Mouse (Mus musculus): Measurements from ENCODE around the gene Tmcc3. TPM values are rescaled to one million over a fixed set of nuclear protein-coding genes. Genes with fewer than 3 reads are reported as not detected.
A peak's percentile ranks its signal among the peaks of the same experiment; 100 is the strongest.

Gene Tmcc3
- polyA plus RNA-seq, 1 experiment = 20.7 TPM

DNA sequence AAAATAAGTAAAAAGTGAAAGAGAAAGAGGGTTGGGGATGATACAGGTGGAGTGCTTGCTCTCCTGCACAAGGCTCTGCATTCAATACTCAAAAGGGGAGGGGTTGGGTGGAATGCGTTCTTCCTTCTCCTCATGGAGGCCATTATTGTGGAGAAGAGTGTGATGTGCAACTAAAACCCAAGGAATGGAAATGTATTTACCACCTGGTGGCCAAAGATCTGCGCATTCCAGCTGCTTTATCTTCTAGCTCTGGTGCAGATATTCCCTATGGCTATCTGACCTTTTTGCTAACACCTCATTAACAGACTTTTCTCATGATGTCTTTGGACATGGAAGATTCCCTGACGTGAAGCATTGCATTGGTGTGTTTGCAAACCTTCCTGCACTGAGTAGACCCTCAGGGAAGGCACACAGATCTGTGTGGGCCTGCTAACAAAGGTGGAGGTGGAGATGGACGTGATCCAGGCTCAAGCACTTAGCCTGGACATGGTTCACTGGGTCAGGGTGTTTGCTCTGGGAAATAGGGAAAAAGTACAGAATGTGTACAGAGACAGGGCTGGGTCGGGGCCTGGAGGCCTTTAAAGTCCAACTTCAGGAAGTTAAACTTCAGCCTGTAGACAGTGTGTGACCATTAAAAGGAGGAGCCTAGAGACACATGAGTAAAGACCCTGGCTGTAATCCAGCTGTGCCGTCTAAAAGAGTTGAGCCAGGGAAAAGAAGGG lies 245.8 kb downstream of the Tmcc3 start:
- no peak overlapping the region for H3K4me3 ChIP-seq (ENCODE audit: insufficient read depth, low read depth, low read length)
- H3K27ac ChIP-seq (replicated peaks; ENCODE audit: low read depth, low read length) = peak overlapping the region; percentile 45
- H3K4me1 ChIP-seq (ENCODE audit: control insufficient read depth, insufficient read depth, insufficient read length, low read length) = peaks cover 22% of the 10 kb centered on the region

DNA sequence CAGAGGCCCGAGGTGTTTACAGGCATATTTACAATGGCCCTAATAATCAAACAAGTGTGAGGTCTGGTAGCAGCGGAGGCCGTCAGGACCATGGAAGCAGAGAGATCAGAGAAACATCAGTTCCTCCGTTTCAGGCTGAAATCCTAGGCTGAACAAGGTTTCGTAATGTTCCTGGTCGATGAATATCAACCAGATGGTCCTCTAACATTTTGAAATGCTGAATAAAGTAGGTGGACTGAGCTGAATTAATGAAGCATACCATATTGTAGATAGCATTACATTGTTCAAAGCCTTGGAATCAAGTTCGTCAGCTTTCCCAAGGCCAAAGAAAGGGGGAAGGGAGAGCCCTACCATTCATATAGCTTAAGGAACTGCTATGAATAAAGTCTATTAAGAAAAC lies 247.1 kb downstream of the Tmcc3 start:
- H3K4me1 ChIP-seq (ENCODE audit: control insufficient read depth, insufficient read depth, insufficient read length, low read length) = peaks cover 21% of the 10 kb centered on the region
- H3K4me3 ChIP-seq (ENCODE audit: insufficient read depth, low read depth, low read length) = no peak overlapping the region
- H3K27ac ChIP-seq (replicated peaks; ENCODE audit: low read depth, low read length) = no peak overlapping the region

- peak overlapping the region; percentile 17 for H3K27ac ChIP-seq (replicated peaks; ENCODE audit: low read depth, low read length)
- no peak overlapping the region for H3K4me3 ChIP-seq (ENCODE audit: insufficient read depth, low read depth, low read length)
- peaks cover 28% of the 10 kb centered on the region for H3K4me1 ChIP-seq (ENCODE audit: control insufficient read depth, insufficient read depth, insufficient read length, low read length)
These were observed 249.6 kb downstream of the Tmcc3 start for GRCm38 (mm10) chr10:94561351-94561750.

GRCm38 (mm10) chr10:94562188-94562587 lies 250.4 kb downstream of the Tmcc3 start:
- H3K4me3 ChIP-seq (ENCODE audit: insufficient read depth, low read depth, low read length) = no peak overlapping the region
- no peak overlapping the region; the same call in 1 of the 2 replicates for H3K27ac ChIP-seq (replicated peaks; ENCODE audit: low read depth, low read length)
- H3K4me1 ChIP-seq (ENCODE audit: control insufficient read depth, insufficient read depth, insufficient read length, low read length) = peaks cover 26% of the 10 kb centered on the region

DNA sequence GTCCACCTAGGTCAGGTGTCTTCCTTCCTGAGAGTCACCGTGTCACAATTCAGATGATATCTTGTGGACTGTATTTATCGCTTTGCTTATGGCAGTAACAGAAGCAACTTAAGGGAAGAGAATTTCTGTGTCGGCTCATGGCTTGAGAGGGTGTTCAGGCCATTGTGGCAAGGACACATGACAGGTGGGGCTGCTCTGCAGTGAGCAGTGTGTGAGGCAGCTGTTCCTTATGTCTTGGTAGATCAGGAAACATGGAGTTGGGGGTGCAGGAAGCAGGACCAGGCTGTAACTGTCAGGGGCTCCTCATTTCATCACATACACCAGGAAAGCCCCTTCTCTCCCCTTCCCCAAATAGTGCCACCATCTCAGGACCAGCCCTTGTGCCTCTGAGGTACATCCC lies 251.2 kb downstream of the Tmcc3 start:
- Histone ChIP-seq H3K27ac (replicated peaks; ENCODE audit: low read depth, low read length) (no peak overlapping the region), H3K4me1 (ENCODE audit: control insufficient read depth, insufficient read depth, insufficient read length, low read length) (peaks cover 23% of the 10 kb centered on the region), H3K4me3 (ENCODE audit: insufficient read depth, low read depth, low read length) (no peak overlapping the region)

GRCm38 (mm10) chr10:94565410-94566221 lies 253.9 kb downstream of the Tmcc3 start:
- peak overlapping the region; percentile 58 for H3K27ac ChIP-seq (replicated peaks; ENCODE audit: low read depth, low read length)
- peaks cover 37% of the 10 kb centered on the region for H3K4me1 ChIP-seq (ENCODE audit: control insufficient read depth, insufficient read depth, insufficient read length, low read length)
- no peak overlapping the region for H3K4me3 ChIP-seq (ENCODE audit: insufficient read depth, low read depth, low read length)

DNA sequence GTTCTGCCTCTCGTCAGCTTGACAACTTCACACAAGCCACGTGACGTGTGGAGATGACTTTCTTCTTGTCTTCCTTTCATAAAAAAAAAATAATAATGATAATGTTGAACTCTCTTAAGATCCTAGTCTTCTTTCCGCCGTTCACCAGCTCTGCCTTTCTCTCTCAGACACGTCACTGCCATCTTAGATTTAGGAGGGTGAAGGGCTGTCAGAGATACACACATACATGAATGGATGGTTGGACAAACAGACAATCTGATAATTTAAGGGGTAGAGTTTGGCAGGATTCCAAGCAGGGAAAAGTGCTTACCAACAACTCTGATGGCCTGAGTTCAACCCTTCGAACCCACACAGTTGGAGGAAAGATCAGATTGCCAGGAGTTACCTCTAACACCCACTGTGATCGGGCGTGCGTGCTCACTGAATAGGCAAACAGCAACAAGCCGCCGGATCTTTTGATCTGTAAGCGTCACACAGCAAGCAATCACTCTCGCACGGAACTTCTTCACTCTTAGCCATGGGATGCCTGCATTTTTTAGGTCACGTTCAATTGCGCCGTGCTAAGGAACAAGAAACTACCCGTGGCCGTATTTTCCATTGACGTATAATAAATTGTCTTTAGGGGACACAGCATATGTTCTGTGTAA lies 254.6 kb downstream of the Tmcc3 start:
- peak overlapping the region; percentile 46 for H3K27ac ChIP-seq (replicated peaks; ENCODE audit: low read depth, low read length)

GRCm38 (mm10) chr10:94567251-94567650 lies 255.5 kb downstream of the Tmcc3 start:
- H3K27ac ChIP-seq (replicated peaks; ENCODE audit: low read depth, low read length) = no peak overlapping the region

More for the DNA sequence above, 254.6 kb downstream of the Tmcc3 start:
- Histone ChIP-seq H3K4me3 (ENCODE audit: insufficient read depth, low read depth, low read length) (no peak overlapping the region), H3K4me1 (ENCODE audit: control insufficient read depth, insufficient read depth, insufficient read length, low read length) (peaks cover 37% of the 10 kb centered on the region)

GRCm38 (mm10) chr10:94567915-94568314 lies 256.2 kb downstream of the Tmcc3 start:
- Histone ChIP-seq H3K4me3 (ENCODE audit: insufficient read depth, low read depth, low read length) (no peak overlapping the region), H3K4me1 (ENCODE audit: control insufficient read depth, insufficient read depth, insufficient read length, low read length) (peaks cover 41% of the 10 kb centered on the region), H3K27ac (replicated peaks; ENCODE audit: low read depth, low read length) (0 out of 2 replicates have a peak overlapping the region, but pooled peaks have one; percentile 4)

More at GRCm38 (mm10) chr10:94567251-94567650, 255.5 kb downstream of the Tmcc3 start:
- peaks cover 37% of the 10 kb centered on the region for H3K4me1 ChIP-seq (ENCODE audit: control insufficient read depth, insufficient read depth, insufficient read length, low read length)
- H3K4me3 ChIP-seq (ENCODE audit: insufficient read depth, low read depth, low read length) = no peak overlapping the region

DNA sequence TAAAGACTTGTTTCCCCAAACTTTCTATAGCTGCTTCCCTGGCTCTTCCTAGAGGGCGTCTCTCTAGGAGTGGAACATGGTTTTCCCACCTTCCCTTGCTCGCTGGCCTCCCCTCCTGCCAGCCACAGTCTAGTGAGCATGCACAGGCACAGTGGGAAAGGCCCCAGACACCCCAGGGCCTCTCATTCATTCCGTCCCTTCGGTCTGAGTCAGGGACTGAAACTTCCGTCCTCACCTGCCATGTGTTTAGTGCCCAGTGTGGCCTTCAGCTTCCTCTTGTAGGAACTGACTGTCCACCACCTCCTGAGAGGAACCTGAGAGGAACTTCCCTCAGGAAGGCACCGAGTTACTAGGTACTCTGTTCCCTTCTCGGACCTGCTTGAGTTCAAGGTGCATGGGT lies 257.1 kb downstream of the Tmcc3 start:
- H3K4me3 ChIP-seq (ENCODE audit: insufficient read depth, low read depth, low read length) = no peak overlapping the region
- H3K27ac ChIP-seq (replicated peaks; ENCODE audit: low read depth, low read length) = 0 out of 2 replicates have a peak overlapping the region, but pooled peaks have one; percentile 5
- H3K4me1 ChIP-seq (ENCODE audit: control insufficient read depth, insufficient read depth, insufficient read length, low read length) = peaks cover 37% of the 10 kb centered on the region

DNA sequence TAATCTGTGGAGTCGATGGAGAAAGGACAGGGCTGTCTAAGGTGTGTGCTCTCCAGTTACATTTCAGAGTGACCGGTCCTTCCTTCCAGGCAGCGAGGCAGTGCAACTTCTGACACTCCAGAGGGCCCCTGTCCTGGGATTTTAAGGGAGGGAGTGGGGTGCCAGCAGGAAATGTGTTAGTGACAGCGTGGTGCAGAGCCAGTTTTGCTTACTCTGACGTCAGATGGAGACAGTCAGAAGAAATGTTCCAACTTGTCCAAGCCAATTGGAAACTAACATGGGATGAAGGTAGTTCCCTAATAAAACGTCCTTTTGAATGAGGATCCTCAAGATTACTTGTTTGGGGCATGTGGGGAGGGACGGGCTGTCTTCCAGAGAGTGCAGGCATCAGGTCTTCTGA lies 258.0 kb downstream of the Tmcc3 start:
- Histone ChIP-seq H3K4me1 (ENCODE audit: control insufficient read depth, insufficient read depth, insufficient read length, low read length) (peaks cover 44% of the 10 kb centered on the region), H3K4me3 (ENCODE audit: insufficient read depth, low read depth, low read length) (no peak overlapping the region), H3K27ac (replicated peaks; ENCODE audit: low read depth, low read length) (peak overlapping the region; percentile 50)

DNA sequence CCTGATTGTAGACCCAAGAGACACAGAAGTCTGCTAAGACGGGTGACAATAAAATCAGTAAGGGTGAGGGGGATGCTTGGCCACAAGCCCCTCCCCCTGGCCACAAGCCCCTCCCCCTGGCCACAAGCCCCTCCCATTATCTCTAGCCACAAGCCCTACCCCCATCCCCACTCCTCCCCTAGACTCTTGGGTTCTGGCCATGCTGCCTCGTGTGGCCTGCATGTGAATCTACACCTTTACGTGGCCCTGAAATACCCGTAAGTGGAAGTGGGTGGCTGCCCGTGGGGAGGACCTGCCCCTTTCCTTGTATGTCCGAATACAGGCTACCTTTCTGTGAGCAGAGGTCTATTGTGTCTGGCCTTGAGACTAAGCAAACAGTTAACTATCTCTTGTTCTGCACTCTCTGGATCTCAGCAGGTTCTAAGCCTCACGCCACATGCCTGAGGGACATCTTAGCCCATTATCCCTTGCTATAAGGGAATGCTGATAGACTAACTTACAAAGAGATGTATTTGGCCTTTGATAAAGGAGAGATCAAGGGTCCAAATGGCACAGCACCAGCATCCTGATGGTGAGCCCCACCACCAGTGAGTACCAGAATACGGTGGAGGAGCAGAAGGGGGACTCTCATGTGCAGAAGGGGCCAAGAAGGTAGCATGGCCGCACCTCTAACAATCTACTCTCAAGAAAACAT lies 260.3 kb downstream of the Tmcc3 start:
- Histone ChIP-seq H3K4me1 (ENCODE audit: control insufficient read depth, insufficient read depth, insufficient read length, low read length) (peaks cover 50% of the 10 kb centered on the region), H3K27ac (replicated peaks; ENCODE audit: low read depth, low read length) (peak overlapping the region; percentile 85), H3K4me3 (ENCODE audit: insufficient read depth, low read depth, low read length) (no peak overlapping the region)

DNA sequence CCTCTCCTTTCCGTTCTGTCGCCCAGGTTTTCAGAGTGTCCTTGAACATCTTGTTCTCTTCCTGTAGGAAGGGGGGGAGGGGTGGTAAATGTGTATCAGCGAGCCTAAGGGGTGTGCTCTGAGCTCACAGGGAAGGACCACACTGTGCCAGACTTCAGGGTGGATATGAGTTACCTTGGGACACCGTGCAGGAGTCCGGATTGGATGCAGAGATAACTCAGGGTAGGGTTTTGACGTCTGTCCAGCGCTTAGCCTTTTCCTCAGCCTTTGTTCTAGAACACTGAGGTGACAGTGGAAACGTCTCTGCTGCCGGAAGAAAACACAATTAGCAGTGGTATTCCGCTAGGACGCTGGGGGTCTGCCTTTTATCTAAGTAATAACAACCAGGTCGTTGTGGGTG lies 261.0 kb downstream of the Tmcc3 start:
- H3K27ac ChIP-seq (replicated peaks; ENCODE audit: low read depth, low read length) = peak overlapping the region; percentile 85
- H3K4me3 ChIP-seq (ENCODE audit: insufficient read depth, low read depth, low read length) = no peak overlapping the region
- H3K4me1 ChIP-seq (ENCODE audit: control insufficient read depth, insufficient read depth, insufficient read length, low read length) = peaks cover 46% of the 10 kb centered on the region

DNA sequence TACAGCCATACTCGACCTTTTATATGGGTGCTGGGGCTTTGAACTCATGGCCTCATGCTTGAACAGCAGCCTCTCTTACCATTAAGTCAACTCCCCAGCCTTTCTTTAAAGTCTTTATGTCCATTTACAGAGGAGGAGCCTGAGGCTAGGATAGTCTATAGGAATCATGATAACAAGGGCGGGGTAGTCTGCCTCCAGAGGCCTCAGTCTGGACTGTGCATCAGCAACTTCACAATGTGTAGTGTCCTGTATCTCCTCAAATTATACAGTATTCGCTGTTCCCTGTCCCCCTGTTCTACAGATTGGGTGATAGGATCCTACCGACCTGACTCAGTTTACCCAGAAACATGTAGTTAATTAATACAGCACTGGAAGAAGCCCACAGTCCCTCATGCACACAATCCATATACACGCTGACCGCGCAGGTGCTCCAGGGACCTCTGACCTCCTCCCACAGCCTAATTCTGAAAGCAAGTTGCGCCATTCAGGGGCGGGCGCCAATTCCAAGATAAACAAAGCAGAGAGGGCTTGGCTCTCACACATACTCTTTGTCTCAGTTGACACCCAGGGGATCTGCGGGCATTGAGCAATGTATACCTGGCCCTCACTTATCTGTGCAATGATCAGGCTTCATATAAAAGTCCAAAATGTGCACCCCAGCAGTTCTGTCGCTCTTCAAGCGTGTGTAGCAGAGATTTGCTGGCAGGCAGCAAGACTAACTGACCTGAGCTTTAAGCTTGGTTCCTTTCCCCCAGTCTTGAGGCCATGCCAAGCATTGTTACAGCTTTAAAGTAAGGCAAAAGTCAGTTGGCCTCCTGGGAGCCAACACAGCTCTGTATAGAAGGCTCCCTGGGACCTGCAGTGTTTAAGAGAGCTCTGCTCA lies 262.9 kb downstream of the Tmcc3 start:
- peaks cover 42% of the 10 kb centered on the region for H3K4me1 ChIP-seq (ENCODE audit: control insufficient read depth, insufficient read depth, insufficient read length, low read length)
- H3K27ac ChIP-seq (replicated peaks; ENCODE audit: low read depth, low read length) = peak overlapping the region; percentile 97
- H3K4me3 ChIP-seq (ENCODE audit: insufficient read depth, low read depth, low read length) = peak overlapping the region; percentile 49
